Mouse (Mus musculus) R1 (cell line): Measurements from ENCODE around the gene Gm17428.
A peak's percentile ranks its signal among the peaks of the same experiment; 100 is the strongest.
"Not testable (repeated sequence)": the region's sequence is repeated elsewhere in the genome, so short reads cannot be mapped to it uniquely, and the experiment has no call there.

Experiments
- DNase-seq: peaks from one replicate; pipeline ENCODE4 v3.0.0-alpha.2; 2018; ENCODE audit warnings: low read depth, low spot score

Gm17428 gene

GRCm38 (mm10) chr14:54988882-54989281, 12.1 kb downstream of the Gm17428 start:
- no peak for DNase-seq

GRCm38 (mm10) chr14:54989886-54990441, 13.2 kb downstream of the Gm17428 start:
- no peak for DNase-seq

DNA sequence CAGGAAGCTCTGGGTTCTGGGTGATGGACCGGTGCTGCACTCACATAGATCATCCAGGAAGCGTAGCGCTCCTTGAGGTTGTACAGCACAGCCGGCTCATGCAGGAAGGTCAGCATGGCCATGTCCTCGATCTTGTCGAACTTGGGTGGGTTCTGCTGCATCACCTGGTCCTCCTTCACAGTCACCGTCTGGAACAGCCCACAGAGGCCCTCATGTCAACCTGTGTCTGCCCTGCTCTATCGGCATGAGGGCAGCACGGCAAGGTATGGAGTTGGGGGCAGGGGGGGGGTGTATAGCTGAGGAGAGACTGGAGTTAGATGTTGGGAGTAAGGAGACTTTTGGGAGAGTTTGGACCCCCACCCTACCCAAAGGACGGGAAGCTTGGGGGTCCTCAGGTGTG, 15.5 kb downstream of the Gm17428 start:
- DNase-seq = no peak

DNA sequence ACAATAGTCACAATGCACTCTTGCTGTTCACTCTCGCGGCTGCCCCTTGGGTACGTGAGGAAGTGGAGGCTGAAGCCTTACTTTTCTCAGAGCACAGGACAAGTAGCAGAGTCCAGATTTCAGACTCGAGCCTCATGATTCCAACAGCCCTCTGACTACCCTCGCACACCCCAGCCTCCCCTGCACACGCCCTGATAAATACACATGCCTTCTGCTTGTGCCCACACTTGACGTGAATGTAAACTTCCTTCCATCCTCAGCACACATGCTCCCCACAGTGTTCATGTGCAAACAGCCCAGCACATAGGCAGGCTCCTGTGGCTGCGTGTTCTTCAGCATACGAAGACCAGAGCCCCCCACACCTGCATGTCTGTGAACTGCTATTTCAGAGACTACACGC, 16.9 kb downstream of the Gm17428 start:
- no peak for DNase-seq

DNA sequence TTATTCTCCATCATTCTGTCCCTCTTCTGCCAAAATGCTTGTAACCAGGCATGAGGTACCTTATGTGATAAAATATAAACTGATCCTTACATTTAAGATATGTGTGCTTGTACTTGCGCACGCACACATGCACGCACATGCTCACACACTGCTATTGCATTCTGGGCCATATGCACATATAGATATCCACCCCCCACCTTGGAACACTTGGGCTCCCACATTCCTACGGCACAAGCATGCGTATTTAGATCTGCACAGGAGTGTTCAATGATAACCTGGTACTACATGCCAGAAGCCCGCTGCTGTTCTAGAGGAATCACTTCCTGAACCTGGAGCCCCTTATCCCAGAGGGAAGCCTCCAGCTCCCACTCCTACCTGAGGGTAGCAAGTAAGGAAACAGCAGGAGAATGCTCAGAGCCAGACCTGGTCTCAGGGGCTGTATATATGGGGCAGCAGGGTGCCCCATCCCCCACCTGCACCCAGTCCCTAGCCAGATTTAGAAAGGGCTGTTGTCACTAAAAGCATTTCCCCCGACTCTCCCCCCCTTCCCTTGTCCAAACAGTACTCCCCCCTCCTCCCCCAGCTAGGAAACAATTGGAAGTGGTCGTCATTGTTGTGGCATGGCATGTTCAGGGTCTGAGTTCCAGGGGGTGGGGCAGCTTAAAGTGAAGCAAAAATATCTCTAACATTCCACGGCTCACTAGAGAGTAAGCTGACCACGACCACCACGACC, 17.6 kb downstream of the Gm17428 start, which contains the start of gene Myh7:
TSS of gene Myh7 (minus strand) at position 491 of the 733 bp plus-strand sequence.
- DNase-seq = no peak

- DNase-seq = no peak
Measured at GRCm38 (mm10) chr14:54994869-54995186, 18.1 kb downstream of the Gm17428 start.

DNA sequence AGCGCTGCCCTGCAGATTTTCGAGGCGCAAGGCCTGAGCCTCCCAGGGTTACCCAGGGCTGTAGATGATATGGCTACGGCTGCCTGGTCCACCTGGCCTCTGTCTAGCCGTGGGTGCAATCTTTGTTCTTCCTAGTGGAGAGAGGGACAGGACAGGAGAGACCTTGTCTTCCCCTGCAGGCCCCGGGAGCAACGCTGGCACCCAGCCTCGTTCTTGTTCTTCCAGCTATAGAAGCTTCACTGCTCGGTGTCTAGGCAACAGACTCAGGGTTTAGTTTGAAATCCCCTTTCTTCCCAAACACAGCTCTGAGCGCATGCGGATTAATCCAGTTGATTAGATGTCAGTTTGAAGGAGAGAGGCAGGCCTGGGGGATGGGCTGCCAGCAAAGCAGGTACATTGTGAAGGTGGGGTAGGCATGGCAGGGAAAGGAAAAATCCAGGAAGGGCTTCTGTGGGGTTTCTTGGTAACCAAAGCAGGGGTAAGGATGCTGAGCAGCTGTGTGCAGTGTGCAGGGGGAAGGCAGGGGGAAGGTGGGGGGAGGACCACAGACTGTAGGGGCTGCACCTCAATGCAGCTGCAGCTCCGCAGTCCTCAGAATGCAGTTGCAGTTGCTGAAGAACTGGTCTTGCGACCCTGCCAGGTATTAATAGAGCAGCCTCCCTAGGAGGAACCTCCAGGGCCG, 18.9 kb downstream of the Gm17428 start:
- DNase-seq = no peak

GRCm38 (mm10) chr14:54996793-54997192, 20.1 kb downstream of the Gm17428 start:
- DNase-seq = no peak

GRCm38 (mm10) chr14:54997297-54997696, 20.6 kb downstream of the Gm17428 start:
- peak; percentile 38 for DNase-seq

DNA sequence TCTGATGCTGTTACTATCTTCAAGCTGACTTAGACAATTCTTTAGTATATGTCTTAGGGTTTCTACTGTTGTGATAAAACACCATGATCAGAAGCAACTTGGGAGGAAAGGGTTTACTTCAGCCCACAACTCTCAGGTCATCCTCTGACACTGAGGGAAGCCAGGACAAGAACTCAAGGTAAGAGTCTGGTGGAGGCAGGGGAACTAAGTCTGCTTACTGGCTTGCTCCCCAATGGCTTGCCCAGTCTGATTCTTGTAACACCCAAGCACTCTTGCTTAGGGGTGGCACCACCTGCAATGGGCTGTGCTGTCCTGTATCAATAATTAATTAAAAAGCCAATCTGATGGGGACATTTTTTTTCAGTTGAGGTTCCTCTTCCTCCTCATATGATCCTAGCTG, 21.9 kb downstream of the Gm17428 start:
- no peak for DNase-seq

- DNase-seq = not testable (repeated sequence)
Measured at GRCm38 (mm10) chr14:54999868-55000267, 23.1 kb downstream of the Gm17428 start.

DNA sequence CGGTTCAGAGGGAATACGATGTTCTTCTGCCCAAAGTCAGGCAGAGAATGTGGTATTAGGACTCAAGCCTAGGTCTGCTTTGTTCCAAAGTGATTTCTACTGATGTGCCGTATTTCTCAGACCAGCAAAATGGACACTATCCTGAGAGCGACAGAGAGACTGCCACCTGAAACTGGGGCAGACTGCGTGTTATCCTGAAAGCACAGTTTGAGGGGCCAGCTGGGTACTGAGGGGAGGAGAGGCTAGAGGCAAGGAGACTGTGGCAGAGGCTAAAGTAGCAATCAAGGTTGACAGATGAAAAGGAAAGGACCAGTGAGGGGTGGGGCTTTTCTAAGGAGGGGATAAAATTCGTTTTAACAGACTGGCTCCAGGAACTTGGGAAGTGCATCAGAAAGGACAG, 24.1 kb downstream of the Gm17428 start:
- DNase-seq = no peak

DNA sequence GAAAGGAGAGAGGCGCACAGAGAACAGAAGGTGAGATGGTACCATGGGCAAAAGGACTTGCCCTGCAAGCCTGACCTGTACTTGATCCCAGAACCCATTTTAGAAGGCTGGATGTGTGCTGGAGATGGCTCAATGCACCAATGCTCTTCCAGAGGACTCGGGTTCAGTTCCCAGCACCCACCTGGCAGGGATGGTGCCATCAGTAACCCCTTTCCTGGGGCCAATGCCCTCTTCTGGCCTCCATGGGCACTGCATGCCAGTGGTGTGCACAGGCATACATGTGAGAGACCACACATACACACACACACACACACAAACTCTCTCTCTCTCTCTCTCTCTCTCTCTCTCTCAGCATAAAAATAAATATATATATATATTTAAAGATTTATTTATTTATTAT, 24.7 kb downstream of the Gm17428 start:
- peak; percentile 37 for DNase-seq

GRCm38 (mm10) chr14:55001938-55002686, 25.4 kb downstream of the Gm17428 start:
- no peak for DNase-seq

DNA sequence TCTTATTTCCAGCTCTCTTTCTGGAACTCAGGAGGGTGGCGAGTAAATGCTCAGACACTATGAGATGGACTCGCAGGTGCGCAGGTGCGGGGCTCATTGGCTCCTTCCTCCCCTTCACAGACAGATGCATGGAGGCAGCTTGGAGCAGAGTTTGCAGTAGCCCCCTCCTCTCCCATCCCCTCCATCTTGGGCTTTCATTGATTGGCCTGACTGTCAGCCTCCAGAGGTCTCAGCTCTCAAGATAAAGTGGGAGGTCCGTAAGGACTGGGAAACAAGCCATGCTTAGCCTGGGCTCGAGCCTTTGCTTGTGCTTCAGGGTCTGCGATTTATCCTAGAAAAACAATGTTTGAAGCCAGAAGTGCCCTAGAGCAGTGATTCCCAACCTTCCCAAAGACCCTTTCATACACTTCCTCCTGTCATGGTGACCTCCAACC, 26.0 kb downstream of the Gm17428 start:
- no peak for DNase-seq

GRCm38 (mm10) chr14:55003878-55004855, 27.4 kb downstream of the Gm17428 start:
- no peak for DNase-seq

DNA sequence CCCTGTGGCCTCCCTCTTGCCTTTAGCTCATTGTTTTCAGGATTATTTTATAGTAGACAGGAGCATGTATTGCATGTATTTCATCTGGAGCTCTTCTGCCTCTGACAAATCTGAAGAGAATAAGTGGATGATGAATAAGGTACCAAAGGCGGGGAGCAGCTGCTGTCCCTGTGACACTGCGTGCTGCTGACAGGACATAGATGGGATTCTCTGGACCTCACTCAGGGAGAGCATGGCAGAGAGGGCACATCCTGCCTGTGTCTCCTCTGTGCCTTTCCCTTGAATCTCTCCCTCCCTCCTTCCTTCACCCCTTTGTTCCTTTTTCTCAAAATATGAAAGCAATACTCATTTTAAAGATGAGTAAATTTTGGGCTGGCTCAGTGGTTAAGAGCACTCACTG, 28.8 kb downstream of the Gm17428 start:
- no peak for DNase-seq

- no peak for DNase-seq
Measured at GRCm38 (mm10) chr14:55005967-55006366, 29.2 kb downstream of the Gm17428 start.

- no peak for DNase-seq
Measured at GRCm38 (mm10) chr14:55006541-55006940, 29.8 kb downstream of the Gm17428 start.

DNA sequence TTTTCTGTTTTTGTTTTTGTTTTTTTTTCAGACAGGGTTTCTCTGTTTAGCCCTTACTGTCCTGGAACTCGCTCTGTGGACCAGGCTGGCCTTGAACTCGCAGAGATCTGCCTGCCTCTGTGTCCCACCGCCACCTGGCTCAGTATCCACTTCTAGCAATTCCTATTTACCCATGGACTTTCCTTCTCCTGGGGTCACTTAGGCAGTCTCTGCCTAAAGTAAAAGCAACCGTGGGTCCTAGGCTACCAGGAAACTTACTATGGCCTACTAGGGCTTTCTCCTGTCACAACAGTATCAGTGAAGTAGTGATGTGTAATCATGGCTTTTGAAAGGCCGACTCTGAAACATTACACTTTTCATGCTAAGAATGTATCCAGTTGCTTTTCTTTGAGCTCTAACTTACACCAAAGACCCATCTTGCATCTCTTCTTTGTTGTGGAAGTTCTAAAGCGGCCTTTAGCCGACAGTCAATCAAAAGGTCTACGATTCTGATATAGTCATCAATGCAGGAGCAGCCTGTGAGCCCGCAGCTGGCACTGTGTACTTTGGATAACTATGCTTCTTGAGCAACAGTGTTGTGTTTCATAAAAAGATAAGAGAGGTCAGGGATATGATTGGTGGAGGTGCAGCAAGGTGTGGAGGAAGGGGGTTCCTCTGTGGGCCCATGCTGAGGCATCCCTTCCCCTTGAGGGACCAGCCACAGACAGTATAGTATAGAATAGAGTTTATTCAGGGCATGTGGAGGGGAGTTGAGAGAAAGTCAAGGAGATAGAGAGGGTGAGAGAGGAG, 30.6 kb downstream of the Gm17428 start:
- DNase-seq = no peak
